Mouse (Mus musculus) urinary bladder, postnatal 36 days (tissue): ENCODE measurements around the gene Lrrc7.

Experiments used
- DNase-seq, 2 experiments: peaks; one replicate each; pipeline ENCODE4 v3.0.0; 2022; ENCODE audit warnings: low spot score in 2 of 2, mixed read lengths in 1 of 2

Lrrc7 gene

DNA sequence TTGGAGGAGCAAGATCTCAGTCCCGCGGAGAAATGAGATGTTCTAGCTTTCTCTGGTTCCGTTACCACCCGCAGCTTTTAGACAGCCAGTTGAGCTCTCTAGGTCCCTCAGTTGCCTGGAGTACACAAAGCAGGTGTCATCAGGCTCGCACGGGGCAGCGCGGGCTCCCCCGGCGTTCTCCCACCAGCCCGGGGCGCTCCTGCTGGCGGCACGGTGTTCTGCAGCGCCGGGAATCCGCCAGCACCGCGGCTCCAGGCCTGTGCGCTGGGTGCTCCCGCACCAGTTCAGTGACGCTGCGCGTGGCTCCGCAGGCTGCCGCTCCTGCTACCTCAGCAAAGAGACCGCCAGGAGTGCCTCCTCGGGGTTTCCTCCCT lies at the start of gene Lrrc7:
TSS of gene Lrrc7 (minus strand) at position 235 of the 374 bp plus-strand sequence.
- peak in 1 of 2 experiments; percentile 2 for DNase-seq

DNA sequence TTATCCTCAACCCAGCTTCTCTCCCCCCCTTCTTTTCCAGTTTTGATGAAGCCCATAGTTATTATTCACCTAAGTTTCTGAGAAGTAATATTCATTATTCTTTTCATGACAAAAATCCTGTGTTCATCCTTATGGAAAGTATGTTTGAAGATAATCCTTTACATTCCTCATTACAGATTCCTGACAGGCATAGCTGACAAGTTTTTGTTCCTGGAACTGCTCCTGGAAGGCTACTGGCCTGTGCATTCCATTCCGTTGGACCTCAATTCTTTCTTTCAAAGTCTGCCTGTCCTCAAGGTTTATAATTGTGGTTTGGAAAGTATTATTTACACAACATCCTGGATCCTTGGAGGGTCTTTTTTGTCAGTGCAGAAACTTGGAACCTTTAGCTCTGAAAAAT lies 45.0 kb upstream of the Lrrc7 start:
- DNase-seq = no peak

GRCm38 (mm10) chr3:158605274-158605673 lies 43.3 kb upstream of the Lrrc7 start:
- no peak for DNase-seq

DNA sequence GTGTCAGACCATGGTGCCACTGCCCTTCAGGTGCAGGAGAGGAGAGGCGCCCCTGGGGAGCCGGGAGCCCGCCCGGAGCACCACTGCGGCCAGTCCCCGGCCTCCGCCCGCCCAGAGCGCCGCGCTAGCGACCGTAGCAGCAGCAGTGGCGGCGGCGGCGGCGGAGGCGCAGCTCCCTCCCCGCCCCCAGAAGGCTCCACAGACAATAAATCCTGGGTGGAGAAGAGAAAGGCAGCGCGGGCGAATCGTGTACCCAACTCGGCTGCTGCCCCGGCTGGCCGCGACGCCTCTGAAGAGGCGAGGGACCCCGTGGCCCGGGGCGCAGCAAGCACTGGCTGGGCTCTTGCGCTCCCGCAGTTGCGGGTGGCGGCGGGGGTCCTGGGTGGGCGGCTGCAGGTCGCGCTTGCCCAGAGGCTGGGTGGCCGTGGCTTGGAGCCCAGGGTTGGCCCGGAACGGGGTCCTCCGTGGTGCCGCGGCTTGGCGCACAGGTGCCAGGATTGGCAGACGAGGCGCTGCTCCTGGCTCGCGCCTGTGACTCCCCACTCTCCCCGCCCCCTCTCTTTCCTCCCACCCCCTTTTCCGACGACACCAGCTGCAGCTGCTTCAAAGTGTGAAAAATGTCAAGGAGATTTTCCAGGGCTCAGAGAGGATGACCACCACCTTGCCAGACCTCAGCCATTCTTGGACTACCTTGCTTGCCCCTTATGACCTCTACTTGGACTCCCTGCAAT lies 600 bp downstream of the Lrrc7 start:
- DNase-seq = no peak

- DNase-seq = no peak
Measured at GRCm38 (mm10) chr3:158560891-158561255, 1.1 kb downstream of the Lrrc7 start.

- no peak for DNase-seq
Measured at GRCm38 (mm10) chr3:158559691-158560650, 2.0 kb downstream of the Lrrc7 start.

GRCm38 (mm10) chr3:158559131-158559658 lies 2.8 kb downstream of the Lrrc7 start:
- DNase-seq = no peak

DNA sequence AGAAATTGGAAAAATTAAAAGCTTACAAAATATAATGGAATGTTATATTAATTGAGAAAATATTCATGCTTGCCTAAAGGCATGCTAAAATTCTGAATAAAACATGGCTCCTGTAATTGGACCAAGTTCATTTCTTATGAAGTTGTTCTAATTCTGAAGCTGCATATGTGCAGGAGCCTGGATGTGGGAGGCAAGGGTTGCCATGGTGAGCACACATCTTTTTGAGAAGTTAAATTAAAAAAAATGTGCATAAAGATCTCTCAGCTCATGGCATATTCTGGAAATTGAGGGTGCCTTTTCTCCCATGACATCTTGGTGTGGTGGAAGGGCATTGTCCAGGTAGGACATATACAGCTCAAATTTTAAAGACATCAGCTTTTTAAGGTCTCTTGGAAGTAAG lies 3.4 kb downstream of the Lrrc7 start:
- DNase-seq = no peak

GRCm38 (mm10) chr3:158554280-158554679 lies 7.7 kb downstream of the Lrrc7 start:
- no peak for DNase-seq

- DNase-seq = no peak
Measured at GRCm38 (mm10) chr3:158552105-158552504, 9.9 kb downstream of the Lrrc7 start.

GRCm38 (mm10) chr3:158543481-158543880 lies 18.5 kb downstream of the Lrrc7 start:
- no peak for DNase-seq

DNA sequence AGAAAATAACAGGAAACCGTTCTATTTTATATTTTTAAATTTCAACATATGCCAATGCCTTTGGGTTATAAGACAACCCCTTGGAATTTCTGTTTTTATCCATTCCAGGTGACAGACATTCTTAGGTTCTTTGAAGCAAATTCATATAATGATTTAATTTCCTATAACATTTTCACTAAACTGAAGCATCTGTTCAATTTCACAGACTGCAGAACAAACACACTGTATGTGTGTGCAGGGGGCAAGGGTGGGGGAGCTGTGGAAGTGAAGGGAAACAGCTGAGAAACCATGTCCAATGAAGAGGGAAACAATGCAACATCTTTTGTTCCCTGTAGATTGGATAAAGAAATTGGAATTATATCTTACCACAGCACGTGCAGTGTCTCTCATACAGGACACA lies 29.2 kb downstream of the Lrrc7 start:
- no peak for DNase-seq

GRCm38 (mm10) chr3:158528471-158528870 lies 33.5 kb downstream of the Lrrc7 start:
- no peak for DNase-seq

GRCm38 (mm10) chr3:158493730-158494129 lies 68.3 kb downstream of the Lrrc7 start:
- no peak for DNase-seq

DNA sequence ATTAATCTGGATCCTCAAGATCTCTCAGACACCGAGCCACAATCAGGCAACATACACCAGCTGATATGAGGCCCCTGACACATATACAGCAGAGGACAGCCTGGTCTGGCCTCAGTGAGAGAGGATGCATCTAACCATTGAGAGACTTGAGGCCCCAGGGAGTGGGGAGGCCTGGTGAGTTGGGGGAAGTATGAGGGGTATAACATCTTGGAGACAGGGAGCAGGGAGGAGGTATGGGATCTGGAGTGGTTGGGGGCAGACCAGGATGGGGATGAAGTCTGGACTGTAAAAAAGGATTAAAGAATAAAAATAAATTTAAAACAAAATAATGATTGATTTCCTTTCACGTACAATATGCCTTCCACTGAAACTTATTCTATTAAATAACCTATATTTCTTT lies 82.3 kb downstream of the Lrrc7 start:
- no peak for DNase-seq

- DNase-seq = no peak
Measured at GRCm38 (mm10) chr3:158400600-158400999, 161.4 kb downstream of the Lrrc7 start.

GRCm38 (mm10) chr3:158391534-158391933 lies 170.5 kb downstream of the Lrrc7 start:
- DNase-seq = no peak

DNA sequence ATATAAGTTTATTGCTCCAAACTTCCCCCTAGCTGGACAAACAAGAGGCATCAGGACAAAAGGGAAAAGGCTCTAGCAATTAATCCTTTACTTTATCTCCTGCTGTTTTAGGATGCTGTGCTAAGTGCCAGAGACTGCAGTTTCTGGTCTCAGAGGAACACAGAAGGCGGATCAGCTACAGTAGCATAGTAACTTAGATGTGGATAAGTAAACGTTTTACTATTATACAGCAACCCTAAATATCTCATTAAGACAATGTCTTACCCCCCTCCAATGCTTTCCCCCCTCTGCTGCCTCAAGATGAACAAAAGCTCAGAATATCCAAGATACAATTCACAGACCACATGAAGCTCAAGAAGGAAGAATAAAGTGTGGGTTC lies 174.0 kb downstream of the Lrrc7 start:
- DNase-seq = no peak

DNA sequence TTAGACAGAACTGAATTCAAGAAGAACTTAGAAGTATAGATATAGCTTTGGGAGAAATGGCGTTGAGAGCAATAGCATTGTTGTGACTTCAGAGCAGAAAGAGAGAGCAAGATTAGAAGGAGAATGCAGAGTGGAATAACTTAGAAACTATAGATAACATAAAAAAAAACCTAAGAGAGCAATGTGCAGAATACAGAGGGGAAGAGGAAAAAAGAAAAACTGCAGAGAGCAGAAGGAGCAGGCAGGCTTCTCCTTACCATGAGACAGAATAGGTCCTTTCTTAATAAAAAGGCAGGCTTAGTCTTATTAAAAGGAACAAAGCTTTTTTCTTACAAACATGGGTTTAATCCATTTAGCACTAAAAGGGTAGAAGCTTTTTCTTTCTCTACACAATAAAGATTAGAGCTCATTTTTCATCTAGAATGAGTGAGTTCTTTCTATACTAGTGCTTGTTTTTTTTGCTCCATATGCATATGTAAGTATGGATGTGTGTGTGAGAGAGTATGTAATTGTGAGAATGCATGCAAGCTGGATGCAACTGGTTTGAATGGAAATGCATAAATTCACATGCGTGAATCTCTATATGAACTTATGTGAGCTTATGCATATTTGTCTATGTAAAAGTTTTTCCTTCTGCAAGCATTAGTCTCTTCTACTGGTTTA lies 174.5 kb downstream of the Lrrc7 start:
- no peak for DNase-seq

DNA sequence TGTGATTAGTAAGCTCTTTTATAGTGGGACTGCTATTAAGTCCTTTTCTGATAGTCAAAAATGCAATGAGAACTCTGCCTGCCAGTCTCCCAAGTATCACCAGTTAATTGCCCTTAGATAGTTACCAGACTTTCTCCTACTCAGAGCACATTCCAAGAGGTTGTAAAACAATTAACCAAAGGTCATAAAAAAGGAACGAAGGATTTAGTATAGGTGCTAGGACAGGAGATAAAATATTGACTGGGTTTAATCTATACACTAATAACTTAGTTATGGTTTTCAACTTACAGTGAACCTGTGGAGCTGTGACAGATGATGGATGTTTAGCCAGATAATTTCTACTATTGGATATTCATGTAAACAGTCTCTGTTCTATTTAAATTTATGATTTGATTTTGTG lies 175.2 kb downstream of the Lrrc7 start:
- DNase-seq = no peak

DNA sequence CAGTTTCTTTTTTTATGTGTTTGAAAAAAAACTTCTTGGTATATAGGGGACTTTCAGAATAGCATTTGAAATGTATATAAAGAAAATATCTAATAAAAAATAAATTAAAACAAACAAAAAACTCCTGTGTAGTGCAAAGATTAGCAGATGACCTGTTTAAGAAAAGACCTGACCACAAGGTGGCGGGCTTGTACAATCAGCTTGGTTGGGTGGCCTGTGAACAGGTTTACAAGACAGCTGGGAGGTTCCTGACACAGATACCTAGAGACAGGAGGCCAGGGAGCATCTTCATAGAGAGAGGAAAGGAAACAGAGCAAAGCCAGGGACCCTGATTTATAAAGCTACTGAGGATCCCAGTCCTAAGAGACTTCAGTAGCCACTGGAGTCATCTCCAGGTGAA lies 186.1 kb downstream of the Lrrc7 start:
- no peak for DNase-seq

DNA sequence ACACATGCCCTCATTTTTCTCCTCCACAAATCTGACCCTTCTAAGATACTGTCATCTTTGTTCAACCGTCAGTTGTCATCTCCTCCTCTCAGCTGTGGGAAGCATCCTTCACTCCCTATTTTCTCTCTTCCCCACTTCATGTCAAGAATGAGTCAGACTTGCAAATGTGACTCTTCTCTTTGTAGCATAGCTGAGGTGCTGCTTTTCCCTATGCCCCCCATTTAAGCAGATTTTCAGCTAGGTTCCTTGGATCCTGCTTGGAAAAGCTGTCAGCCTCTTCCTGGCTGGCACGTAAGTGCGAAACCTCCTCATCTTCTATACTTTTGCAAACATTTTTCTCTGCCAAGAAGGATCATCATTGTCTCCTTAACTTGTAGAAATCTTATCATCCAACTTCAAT lies 192.9 kb downstream of the Lrrc7 start:
- no peak for DNase-seq
